Mouse (Mus musculus): ENCODE measurements around the gene Sars2. TPM values are rescaled to one million over a fixed set of nuclear protein-coding genes. Genes with fewer than 3 reads are reported as not detected.
"Not testable (repeated sequence)": the region's sequence is repeated elsewhere in the genome, so short reads cannot be mapped to it uniquely, and the experiment has no call there.

The Sars2 gene
- polyA plus RNA-seq, 1 experiment: 19.4 TPM

- Histone ChIP-seq H3K4me3 (ENCODE audit: insufficient read depth, low read depth, low read length) (no peak overlapping the region), H3K27me3 (replicated peaks; ENCODE audit: control insufficient read depth, insufficient read depth, low read length) (no peaks in the 10 kb centered on the region), H3K27ac (ENCODE audit: insufficient read depth, low read depth, low read length) (no peak overlapping the region), H3K4me1 (ENCODE audit: control insufficient read depth, insufficient read depth, low read length) (no peaks in the 10 kb centered on the region), H3K36me3 (ENCODE audit: control insufficient read depth, insufficient read depth, low read length) (no peaks in the 10 kb centered on the region)
- no peak for DNase-seq
- TF ChIP-seq CTCF (conservative IDR thresholded peaks at IDR 0.05; ENCODE audit: insufficient read depth, insufficient read length, low read depth, low read length) (no peak), POLR2A (IDR thresholded peaks at IDR 0.05; ENCODE audit: low read depth, low read length) (no peak)
- WGBS: 98% methylated on average over 4 of the region's 4 CpGs
Observed at GRCm38 (mm10) chr7:28700269-28700668, 41.5 kb upstream of the Sars2 start.

GRCm38 (mm10) chr7:28701306-28701705 is 40.5 kb upstream of the Sars2 start:
- WGBS: 94% methylated on average over 12 of the region's 12 CpGs

GRCm38 (mm10) chr7:28702601-28703143 is 39.1 kb upstream of the Sars2 start:
- WGBS: 45% methylated on average over 9 of the region's 9 CpGs

More at GRCm38 (mm10) chr7:28701306-28701705, 40.5 kb upstream of the Sars2 start:
- not testable (repeated sequence) for H3K27ac ChIP-seq (ENCODE audit: insufficient read depth, low read depth, low read length); DNase-seq; H3K27me3 ChIP-seq (replicated peaks; ENCODE audit: control insufficient read depth, insufficient read depth, low read length); H3K4me3 ChIP-seq (ENCODE audit: insufficient read depth, low read depth, low read length); H3K4me1 ChIP-seq (ENCODE audit: control insufficient read depth, insufficient read depth, low read length); H3K36me3 ChIP-seq (ENCODE audit: control insufficient read depth, insufficient read depth, low read length)

GRCm38 (mm10) chr7:28709454-28709853 is 32.3 kb upstream of the Sars2 start:
- Histone ChIP-seq H3K4me1 (ENCODE audit: control insufficient read depth, insufficient read depth, low read length) (no peaks in the 10 kb centered on the region), H3K36me3 (ENCODE audit: control insufficient read depth, insufficient read depth, low read length) (no peaks in the 10 kb centered on the region), H3K27ac (ENCODE audit: insufficient read depth, low read depth, low read length) (no peak overlapping the region), H3K27me3 (replicated peaks; ENCODE audit: control insufficient read depth, insufficient read depth, low read length) (no peaks in the 10 kb centered on the region), H3K4me3 (ENCODE audit: insufficient read depth, low read depth, low read length) (no peak overlapping the region)
- TF ChIP-seq POLR2A (IDR thresholded peaks at IDR 0.05; ENCODE audit: low read depth, low read length) (no peak), CTCF (conservative IDR thresholded peaks at IDR 0.05; ENCODE audit: insufficient read depth, insufficient read length, low read depth, low read length) (no peak)
- no peak for DNase-seq

More at GRCm38 (mm10) chr7:28702601-28703143, 39.1 kb upstream of the Sars2 start:
- Histone ChIP-seq H3K27me3 (replicated peaks; ENCODE audit: control insufficient read depth, insufficient read depth, low read length) (no peaks in the 10 kb centered on the region), H3K4me3 (ENCODE audit: insufficient read depth, low read depth, low read length) (no peak overlapping the region), H3K36me3 (ENCODE audit: control insufficient read depth, insufficient read depth, low read length) (no peaks in the 10 kb centered on the region), H3K4me1 (ENCODE audit: control insufficient read depth, insufficient read depth, low read length) (no peaks in the 10 kb centered on the region), H3K27ac (ENCODE audit: insufficient read depth, low read depth, low read length) (no peak overlapping the region)
- no peak for DNase-seq
- TF ChIP-seq CTCF (conservative IDR thresholded peaks at IDR 0.05; ENCODE audit: insufficient read depth, insufficient read length, low read depth, low read length) (no peak), POLR2A (IDR thresholded peaks at IDR 0.05; ENCODE audit: low read depth, low read length) (no peak)

GRCm38 (mm10) chr7:28710962-28711361 is 30.8 kb upstream of the Sars2 start:
- H3K27me3 ChIP-seq (replicated peaks; ENCODE audit: control insufficient read depth, insufficient read depth, low read length): no peaks in the 10 kb centered on the region
- DNase-seq: no peak
- TF ChIP-seq POLR2A (IDR thresholded peaks at IDR 0.05; ENCODE audit: low read depth, low read length) (no peak), CTCF (conservative IDR thresholded peaks at IDR 0.05; ENCODE audit: insufficient read depth, insufficient read length, low read depth, low read length) (0 out of 2 replicates have a peak, but pooled peaks have one; percentile 13)
- H3K27ac ChIP-seq (ENCODE audit: insufficient read depth, low read depth, low read length): no peak overlapping the region
- no peaks in the 10 kb centered on the region for H3K4me1 ChIP-seq (ENCODE audit: control insufficient read depth, insufficient read depth, low read length)
- H3K36me3 ChIP-seq (ENCODE audit: control insufficient read depth, insufficient read depth, low read length): no peaks in the 10 kb centered on the region
- H3K4me3 ChIP-seq (ENCODE audit: insufficient read depth, low read depth, low read length): no peak overlapping the region
- WGBS: 66% methylated on average over 3 of the region's 3 CpGs

- TF ChIP-seq CTCF (conservative IDR thresholded peaks at IDR 0.05; ENCODE audit: insufficient read depth, insufficient read length, low read depth, low read length): no peak
- TF ChIP-seq POLR2A (IDR thresholded peaks at IDR 0.05; ENCODE audit: low read depth, low read length): no peak
- no peak for DNase-seq
- Histone ChIP-seq H3K27ac (ENCODE audit: insufficient read depth, low read depth, low read length) (no peak overlapping the region), H3K4me1 (ENCODE audit: control insufficient read depth, insufficient read depth, low read length) (no peaks in the 10 kb centered on the region), H3K4me3 (ENCODE audit: insufficient read depth, low read depth, low read length) (no peak overlapping the region), H3K36me3 (ENCODE audit: control insufficient read depth, insufficient read depth, low read length) (no peaks in the 10 kb centered on the region), H3K27me3 (replicated peaks; ENCODE audit: control insufficient read depth, insufficient read depth, low read length) (no peaks in the 10 kb centered on the region)
- 80% methylated on average over 5 of the region's 5 CpGs for WGBS
Observed at GRCm38 (mm10) chr7:28714667-28715066, 27.1 kb upstream of the Sars2 start.

- Histone ChIP-seq H3K36me3 (ENCODE audit: control insufficient read depth, insufficient read depth, low read length) (no peaks in the 10 kb centered on the region), H3K27ac (ENCODE audit: insufficient read depth, low read depth, low read length) (no peak overlapping the region), H3K4me1 (ENCODE audit: control insufficient read depth, insufficient read depth, low read length) (no peaks in the 10 kb centered on the region), H3K27me3 (replicated peaks; ENCODE audit: control insufficient read depth, insufficient read depth, low read length) (no peaks in the 10 kb centered on the region), H3K4me3 (ENCODE audit: insufficient read depth, low read depth, low read length) (no peak overlapping the region)
- WGBS: 99% methylated on average over 2 of the region's 2 CpGs
- TF ChIP-seq CTCF (conservative IDR thresholded peaks at IDR 0.05; ENCODE audit: insufficient read depth, insufficient read length, low read depth, low read length): 0 out of 2 replicates have a peak, but pooled peaks have one; percentile 2
- no peak for TF ChIP-seq POLR2A (IDR thresholded peaks at IDR 0.05; ENCODE audit: low read depth, low read length)
- no peak for DNase-seq
Observed at GRCm38 (mm10) chr7:28715598-28715997, 26.2 kb upstream of the Sars2 start.

Measured in kidney, adult 2 months (tissue).